Mouse (Mus musculus) hematopoietic stem cell, adult 5-6 weeks (primary cell): Measurements from ENCODE around the gene Syt1. TPM values are rescaled to one million over a fixed set of nuclear protein-coding genes. Genes with fewer than 3 reads are reported as not detected.

ENCODE experiments used
- ATAC-seq, 2 experiments: fragments of 125-278 bp in 1 of 2; replicated peaks in 1 of 2; 2 replicates each; pipeline ENCODE4 v1.8.0; 2016 to 2017; ENCODE audit warnings: inconsistent platforms in 2 of 2, mild to moderate bottlenecking in 2 of 2, moderate number of reproducible peaks in 2 of 2, low read depth in 1 of 2, moderate TSS enrichment in 1 of 2; ENCODE audit not compliant: low FRiP score in 2 of 2, poor library complexity in 2 of 2, severe bottlenecking in 2 of 2, insufficient read depth in 1 of 2, low TSS enrichment in 1 of 2
- total RNA-seq: library from RNA; stranded (forward); fragments of 172-1452, 232-1000 nt; gene quantifications from 2 replicates; pipeline ENCODE4 v1.2.3, GENCODE M21; 2017

Syt1 gene
- total RNA-seq, 1 experiment from 2014 or later: not detected

DNA sequence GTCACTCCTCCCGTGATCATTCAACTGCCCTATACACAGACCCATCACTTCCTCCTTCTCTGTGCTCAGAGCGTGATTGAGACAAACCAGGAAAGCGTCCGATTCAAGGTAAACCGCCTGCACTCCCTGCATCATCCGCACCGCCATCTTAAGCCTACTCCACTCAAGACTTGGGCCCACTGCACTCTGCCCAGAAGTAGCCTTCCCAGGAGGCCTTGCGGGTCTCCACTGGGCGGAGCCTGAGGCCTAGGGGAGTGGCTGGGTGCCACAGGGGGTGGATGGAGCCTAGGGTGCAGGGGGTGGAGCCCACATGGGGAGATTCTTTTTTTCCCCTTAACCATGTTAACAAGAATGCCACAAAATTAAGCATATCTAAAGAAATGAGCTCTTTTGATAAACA, 310.8 kb downstream of the Syt1 start, which contains the start of gene Gm5136:
Gene Gm5136, minus strand, starts transcription at position 215 of the 400 bp plus-strand sequence.
- 0 out of 4 replicates have a peak, but pooled peaks of 1 of the 2 experiments have one; percentile 17 for ATAC-seq

DNA sequence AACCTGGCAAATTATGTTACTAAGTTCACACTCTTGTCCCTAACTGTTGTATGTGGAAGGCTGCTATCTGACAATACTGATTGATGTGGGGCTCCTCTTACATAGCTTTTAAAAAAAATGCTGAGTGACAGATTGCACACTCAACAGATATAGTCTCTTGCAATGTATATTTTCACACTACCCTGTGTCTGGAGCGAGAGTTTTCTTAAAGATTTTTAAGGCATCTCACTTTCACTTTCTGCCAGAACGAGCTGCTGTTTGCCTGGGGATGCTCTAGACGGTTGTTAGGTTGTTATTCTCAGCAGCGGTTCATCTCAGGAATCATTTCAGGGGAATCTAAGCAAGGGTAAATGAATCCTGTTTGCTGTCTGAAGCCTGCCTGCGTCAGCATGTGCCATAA, 313.7 kb downstream of the Syt1 start:
- no peak for ATAC-seq

DNA sequence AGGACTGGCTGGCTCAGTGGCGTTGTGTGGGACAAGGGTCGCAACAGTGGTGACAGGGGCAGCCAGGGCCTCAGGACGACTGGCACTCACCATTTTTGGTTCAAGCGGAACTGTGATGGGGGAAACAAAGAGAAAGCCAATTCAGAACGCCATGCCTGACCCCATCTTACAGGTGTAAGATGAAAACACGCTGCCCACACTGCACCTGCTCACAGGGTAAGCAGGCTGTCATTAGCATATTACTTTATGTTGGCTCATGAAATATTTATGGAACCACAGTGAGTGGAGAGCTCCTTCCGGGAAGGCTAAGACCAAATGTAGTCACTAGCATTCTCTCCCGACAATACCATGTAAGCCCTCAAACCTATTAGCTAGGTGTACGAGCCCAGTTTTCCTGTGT, 319.8 kb downstream of the Syt1 start:
- no peak for ATAC-seq

DNA sequence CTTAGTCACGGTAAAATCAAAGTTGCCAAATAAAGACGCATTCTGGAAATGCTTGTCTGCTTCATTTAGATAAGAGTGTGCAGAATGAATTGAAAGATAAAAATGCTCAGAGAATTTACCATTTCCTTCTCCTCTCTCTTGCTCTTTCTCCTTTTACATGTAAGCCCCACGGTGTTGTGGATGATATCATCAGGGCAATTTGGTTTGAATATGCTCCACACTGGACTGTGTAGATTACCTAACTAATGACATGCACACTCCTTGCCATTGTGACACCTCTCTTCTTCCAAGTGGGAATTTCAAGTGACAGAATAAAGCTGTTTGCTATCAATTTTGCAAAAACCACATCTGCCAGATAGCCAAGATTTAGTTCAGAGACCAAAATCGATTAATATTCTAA, 324.1 kb downstream of the Syt1 start:
- ATAC-seq: no peak

DNA sequence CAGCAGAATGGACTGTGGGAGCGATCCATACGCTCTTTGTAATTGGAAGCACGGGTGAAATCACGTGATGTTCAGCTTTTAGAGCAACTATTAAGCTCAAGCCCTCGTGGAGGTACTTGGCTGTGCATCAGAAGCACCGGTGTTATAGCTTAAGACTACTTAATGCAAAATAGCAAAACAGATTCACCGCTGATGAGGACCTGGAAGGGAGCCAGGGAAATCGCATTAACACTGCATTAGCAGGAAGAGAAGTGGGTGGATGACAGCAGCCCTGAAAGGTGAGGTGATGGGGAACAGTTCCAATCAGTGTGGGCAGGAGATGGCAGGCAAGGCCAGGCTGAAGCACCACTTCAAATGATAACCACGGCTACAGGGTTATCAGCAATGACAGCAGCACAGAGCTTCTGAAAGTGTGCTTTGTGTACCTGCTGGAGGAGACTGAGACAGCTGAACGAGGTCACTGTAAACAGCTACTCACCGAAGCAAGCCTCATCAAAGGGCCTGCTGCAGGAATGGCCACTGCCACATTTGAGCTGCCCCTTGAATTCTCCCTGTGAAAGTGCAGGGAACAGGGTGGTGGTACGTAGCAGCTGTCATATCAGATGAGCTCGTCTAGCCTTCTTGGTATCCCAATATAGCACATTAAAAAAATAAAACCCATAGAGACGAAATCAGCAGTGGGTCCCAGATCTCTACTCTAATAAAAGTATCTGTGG, 330.9 kb downstream of the Syt1 start:
- ATAC-seq: no peak

DNA sequence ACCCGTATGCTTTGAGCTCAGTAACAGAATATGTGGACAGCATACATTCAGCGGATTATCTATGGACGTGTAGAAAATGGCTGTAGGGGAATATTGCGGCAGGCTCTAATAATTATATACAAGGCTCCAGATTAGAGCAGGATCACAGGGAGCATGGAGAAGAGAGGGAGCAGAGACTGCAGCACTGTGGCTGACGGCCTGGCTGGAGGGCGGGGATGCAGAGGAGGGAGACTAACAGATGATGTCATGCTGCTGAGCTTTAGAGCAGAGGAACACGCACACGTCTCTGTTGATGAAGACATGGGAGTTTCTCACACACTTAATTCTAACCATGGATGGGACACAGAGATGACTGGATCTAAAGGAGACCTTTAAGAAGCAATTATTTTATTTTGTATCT, 333.7 kb downstream of the Syt1 start:
- ATAC-seq: no peak

DNA sequence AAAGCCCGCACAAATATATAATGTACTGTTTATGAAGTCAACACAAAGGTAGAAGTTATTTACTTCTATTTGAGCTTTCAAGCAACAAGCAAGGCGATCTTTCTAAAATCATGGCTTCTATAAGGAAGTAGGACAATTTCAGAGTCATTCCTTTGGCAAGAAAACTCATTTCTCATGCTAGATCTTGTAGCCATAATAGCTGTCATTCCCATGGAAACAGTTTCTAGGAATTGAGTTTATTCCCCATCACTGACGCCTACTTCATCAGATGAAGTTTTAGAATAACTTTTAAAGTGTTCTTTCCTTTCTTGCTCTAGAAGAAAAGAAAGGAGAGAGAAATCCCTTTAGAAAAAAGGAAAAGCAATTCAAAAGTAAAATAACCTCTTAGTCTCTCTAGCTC, 341.8 kb downstream of the Syt1 start:
- no peak for ATAC-seq

DNA sequence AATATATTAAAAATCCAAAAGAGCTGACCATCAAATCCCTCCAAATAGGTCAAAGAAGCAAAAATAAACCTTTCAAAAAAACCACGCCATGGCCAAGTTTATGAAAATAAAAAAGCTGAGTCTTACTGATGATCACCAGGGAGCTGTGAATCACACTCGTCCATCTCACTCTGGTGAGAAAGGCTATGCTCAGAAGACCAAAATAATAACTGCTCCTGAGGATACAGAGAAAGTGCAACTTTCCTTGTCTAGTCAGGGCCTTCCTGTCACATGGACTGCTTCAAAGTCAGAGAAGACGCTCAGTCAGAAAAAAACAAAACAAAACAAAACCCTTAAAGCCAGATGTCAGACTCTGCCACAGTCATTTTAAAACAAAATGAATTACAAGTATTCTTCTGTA, 350.5 kb downstream of the Syt1 start:
- ATAC-seq: no peak

DNA sequence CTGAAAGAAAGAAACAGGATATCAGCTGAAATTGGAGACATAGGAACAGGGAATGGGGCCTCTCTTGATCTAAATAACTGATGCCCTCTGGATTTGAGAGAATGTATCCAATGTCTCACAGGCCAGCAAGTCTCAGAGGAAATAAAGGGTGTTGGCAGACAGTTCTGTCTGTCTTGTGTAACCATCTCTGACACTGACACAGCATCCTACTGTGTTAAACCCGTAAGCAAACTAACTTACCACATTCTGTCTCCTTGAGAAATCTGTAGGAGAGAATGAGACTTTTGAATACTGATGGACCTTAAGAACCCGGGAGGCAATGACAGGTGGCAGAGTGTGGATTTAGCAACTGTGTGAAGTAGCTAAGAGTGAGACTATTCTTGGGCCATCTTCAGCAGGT, 352.5 kb downstream of the Syt1 start:
- ATAC-seq: no peak

DNA sequence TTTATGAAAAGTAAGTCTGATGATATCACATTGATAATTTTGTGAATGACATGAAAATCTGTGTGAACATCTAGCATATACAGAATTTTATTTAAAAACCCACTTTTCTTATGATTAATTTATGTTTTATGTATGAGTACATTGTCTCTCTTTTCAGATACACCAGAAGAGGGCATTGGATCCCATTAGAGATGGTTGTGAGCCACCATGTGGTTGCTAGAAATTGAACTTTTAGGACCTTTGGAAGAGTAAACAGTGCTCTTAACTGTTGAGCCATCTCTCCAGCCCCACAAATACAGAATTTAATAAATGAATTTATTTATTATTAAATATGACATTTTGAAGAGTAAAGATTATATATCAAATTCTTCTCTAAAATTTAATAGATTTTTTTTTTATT, 353.1 kb downstream of the Syt1 start:
- no peak for ATAC-seq

DNA sequence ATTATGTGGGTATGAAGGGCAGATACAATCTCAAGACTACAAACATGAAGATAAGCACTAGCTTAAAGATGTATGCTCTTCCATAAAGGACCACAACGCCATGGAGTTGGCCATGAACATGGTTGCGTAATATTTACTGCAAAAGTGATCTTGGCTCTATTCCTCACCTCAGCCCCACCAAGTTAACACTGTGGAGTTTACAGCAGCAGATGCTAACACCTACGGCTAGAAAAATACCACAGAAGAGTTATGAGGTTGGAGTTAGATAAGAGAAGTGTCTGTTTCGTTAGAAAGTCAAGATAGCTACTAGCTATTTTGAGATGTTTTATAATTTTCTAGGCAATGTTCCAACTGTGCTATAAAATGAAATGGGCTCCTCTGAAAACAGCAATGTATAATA, 353.9 kb downstream of the Syt1 start:
- no peak for ATAC-seq

DNA sequence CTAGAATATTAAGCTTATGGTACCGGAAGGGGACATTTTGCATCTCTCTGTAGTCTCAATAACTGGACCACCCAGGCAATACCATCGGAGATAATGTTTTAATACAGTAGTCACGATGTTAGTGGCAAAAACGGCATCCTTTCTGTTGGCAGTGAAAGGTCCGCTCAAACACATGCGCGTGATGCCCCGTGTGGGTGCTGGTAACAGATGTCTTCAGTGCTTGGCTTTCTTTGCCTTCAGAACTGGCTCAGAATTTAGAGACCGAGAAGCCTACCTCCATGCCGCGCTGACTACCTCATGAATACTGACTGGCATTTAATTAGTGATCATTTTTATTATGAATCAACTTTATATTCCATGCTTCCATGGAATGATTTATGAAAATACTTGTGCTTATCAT, 355.7 kb downstream of the Syt1 start:
- no peak for ATAC-seq

DNA sequence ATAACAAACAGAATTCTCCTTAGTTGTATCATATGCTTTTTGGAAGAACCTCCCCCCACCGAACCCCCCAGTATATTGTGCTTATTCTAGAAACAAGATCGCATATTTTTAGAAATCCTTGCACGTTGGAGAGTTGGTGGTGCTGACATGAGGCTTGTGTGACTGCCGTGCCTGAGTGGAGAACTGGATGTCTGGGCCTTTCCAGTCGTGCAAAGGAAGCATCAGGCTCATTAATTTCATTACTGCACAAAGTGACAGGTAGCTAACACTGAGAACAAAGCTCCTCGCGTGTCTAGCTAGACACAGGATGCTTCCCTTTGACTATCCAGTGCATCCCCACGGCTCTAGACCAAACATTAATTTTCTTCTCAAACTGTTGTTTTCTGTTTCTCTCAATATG, 358.0 kb downstream of the Syt1 start:
- no peak for ATAC-seq

DNA sequence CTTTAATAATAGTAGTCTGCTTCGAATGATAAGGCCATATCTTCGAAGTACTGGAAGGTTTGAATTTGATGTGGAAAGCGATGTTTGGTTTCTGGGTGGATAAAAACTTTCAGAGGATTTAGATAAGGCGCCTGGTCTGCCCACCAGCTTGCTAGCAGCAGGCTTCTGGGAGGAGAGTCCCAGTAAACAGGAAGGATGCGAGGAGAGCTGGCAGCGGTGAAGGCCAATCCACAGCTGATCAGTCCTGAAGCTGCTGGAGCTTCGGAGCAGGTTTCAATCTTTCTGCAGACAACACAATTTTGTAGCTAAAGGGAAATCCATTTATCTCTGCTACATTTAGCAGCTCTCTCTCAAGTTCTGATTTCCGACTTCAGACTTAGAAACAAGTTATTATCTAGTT, 358.7 kb downstream of the Syt1 start:
- no peak for ATAC-seq

DNA sequence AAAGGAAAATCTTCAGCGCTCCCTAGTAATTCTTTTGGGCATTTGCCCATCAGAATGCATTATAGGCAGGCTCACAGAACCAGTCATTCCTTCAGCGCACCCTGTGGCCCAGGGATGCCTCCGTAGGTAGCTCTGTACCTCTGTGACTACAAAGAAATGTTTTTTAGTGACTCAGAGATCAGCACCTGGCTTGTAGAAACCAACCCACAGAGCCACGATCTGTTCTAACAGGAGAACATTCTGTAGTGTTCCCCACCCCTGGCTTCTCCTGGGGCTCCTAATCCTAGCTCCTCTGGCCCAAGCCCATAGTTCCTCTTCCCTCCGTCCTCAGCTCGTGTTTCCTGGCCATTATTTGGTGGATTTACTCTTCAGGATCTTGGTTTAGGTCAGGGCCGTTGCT, 361.6 kb downstream of the Syt1 start:
- no peak for ATAC-seq

DNA sequence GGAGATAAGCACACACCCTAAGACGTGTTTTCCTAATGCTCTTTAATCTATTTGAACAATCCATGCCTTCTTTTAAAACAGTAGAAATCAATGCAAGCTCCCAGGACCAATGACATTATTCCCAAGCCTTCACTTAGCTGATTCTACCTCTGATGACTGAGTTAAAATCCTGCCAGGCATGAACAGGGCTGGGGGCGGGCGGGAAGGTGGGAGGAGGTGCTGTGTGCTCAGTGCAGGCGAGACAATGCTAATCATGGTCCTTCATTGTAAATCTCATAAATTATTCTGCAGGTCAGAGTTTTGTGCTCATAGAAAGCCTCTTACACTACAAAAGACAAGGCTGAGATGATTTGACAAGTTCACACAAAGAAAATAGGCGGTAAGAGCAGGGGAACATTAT, 366.9 kb downstream of the Syt1 start:
- no peak for ATAC-seq

DNA sequence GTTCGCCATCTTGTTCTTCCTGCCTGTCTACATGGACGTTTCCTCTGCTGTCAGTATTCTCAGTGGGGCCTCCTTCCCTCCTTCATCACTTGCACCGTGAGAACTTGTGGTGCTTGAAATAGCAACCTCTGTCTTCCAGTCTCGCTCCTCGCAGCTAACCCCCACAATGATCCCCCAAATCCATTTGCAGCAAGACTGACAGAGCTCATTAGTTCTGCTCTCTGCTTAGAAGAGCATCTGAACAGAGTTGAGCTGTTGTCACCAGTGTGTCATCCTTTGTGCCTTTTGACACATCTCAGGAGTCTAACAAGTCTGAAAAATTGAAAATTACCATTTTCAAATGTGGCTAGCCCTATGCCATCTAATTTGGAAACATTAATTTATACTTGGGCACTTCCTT, 372.7 kb downstream of the Syt1 start:
- no peak for ATAC-seq

DNA sequence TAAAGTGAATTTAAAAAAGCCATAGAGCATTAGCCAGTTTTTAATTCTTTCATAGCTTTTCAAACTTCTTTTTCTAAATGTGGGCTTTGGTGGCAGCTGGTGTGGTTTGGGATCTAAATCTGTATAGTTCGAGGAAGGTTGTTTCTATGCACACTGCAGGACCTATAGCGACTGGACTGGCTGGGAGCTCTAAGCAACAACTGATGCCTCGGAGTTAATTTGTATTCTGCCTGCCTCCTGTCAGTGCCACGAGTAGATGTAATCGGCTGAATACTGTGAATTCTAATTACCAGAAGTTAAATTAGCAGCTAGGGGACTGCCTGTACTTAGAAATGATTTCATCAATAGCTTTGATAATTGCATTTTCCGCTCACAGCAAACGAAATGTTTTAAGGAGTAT, 374.7 kb downstream of the Syt1 start:
- ATAC-seq: no peak

DNA sequence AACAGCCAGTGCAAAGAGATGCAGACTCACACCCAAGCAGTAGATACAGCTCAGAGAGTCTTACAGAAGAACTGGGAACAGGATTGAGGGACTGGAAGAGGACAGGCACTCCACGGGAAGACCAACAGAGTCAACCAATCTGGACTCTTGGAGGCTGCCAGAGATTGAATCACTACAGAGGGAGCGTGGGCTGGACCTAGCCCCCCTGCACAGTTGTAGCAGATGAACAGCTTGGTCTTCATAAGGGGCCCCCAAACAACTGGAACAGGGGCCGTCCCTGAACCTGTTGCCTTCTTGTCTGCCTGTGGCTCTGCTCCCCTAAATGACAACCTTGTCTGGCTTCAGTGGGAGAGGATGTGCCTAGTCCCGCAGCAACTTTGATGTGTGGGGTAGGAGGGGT, 375.2 kb downstream of the Syt1 start:
- no peak for ATAC-seq
